Mouse (Mus musculus): ENCODE data around the gene Clic3. TPM values are rescaled to one million over a fixed set of nuclear protein-coding genes. Genes with fewer than 3 reads are reported as not detected.
"Not testable (repeated sequence)": the region's sequence is repeated elsewhere in the genome, so short reads cannot be mapped to it uniquely, and the experiment has no call there.

Gene Clic3
- 1.1 and 2.0 TPM in 2 replicates for polyA plus RNA-seq (2016; fragmentation: Nextera tagmentation; extraction: Ambion mirVana)

DNA sequence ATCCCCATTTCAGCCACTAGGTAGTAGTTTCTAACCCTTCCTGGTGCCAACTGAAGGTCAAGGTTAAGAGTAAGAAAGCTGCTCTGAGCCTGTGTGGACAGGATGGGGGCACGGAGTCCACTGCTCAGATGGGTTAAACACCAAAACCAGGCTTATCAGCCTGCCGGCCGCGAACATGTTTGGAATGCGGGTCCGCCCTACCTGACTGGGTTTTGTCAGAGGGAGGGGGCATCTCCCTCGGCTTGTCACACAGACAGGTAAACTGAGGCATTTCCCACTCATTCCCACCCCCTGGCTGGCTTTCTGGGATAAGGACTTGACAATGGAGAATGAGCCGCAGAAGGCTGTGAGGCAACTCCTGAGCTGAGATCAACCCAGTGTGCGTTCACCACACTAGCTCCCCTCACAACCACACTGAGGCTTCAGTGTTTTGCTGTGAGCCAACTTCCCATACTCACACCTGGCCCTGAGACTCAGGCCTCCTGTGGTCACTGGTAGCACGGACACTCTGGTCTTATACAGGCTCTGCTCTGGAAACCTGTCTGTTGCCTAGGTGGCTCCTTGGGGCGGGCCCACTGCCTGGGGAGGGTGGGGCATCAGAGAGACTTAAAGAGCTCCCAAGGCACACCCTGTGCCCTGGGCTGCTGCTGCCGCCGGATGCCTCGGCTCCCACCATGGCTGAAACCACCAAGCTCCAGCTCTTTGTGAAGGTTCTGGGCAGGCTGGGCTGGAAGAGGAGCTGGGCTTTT, at the start of gene Clic3:
Clic3 (plus strand) TSS at position 634 of the 749 bp plus-strand sequence.
- no peaks in the 10 kb centered on the region for H3K9me3 ChIP-seq
- no peaks in the 10 kb centered on the region; the same call in 1 of the 2 replicates for H3K27me3 ChIP-seq
- no peak for ATAC-seq (ENCODE audit: low FRiP score)
- no peak within 1 kb of the TSS for H3K4me3 ChIP-seq (replicated peaks)
- H3K36me3 ChIP-seq (replicated peaks) = peaks cover 14% of the 10 kb centered on the region
- no peak within 1 kb of the TSS for H3K4me2 ChIP-seq
- no peak within 1 kb of the TSS for H3K27ac ChIP-seq
- H3K4me1 ChIP-seq = peaks cover 16% of the 10 kb centered on the region
- 64% methylated on average over 14 of the region's 14 CpGs for WGBS
- peak within 1 kb of the TSS; percentile 12; the same call in 1 of the 2 replicates for H3K9ac ChIP-seq

- H3K4me1 ChIP-seq = peaks cover 16% of the 10 kb centered on the region
- ATAC-seq (ENCODE audit: low FRiP score) = no peak
- WGBS = 89% methylated on average over 10 of the region's 10 CpGs
- H3K36me3 ChIP-seq (replicated peaks) = peaks cover 30% of the 10 kb centered on the region
- no peak overlapping the region for H3K27ac ChIP-seq
- no peak overlapping the region for H3K9ac ChIP-seq
- no peak overlapping the region for H3K4me3 ChIP-seq (replicated peaks)
- no peaks in the 10 kb centered on the region for H3K27me3 ChIP-seq
- no peak overlapping the region for H3K4me2 ChIP-seq
- no peaks in the 10 kb centered on the region for H3K9me3 ChIP-seq
These were observed 47.7 kb upstream of the Clic3 start for GRCm38 (mm10) chr2:25408908-25409307.

DNA sequence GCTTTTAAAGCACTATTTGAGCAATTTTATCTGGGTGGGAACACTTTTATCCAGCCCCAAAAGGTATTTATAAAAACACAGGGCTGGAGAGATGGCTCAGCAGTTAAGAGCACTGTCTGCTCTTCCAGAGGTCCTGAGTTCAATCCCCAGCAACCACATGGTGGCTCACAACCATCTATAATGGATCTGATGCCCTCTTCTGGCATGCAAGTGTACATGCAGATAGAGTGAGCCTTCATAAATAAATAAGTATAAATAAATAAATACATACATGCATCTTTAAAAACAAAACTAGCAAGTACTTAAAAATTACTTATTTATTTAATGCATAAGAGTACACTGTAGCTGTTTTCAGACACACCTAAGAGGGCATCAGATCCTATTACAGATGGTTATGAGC, 43.2 kb upstream of the Clic3 start:
- H3K9ac ChIP-seq; H3K4me3 ChIP-seq (replicated peaks); H3K4me1 ChIP-seq; H3K4me2 ChIP-seq; ATAC-seq (ENCODE audit: low FRiP score); H3K27ac ChIP-seq; H3K9me3 ChIP-seq; H3K27me3 ChIP-seq: not testable (repeated sequence)
- H3K36me3 ChIP-seq (replicated peaks) = peaks cover 16% of the 10 kb centered on the region

GRCm38 (mm10) chr2:25417426-25417825, 39.2 kb upstream of the Clic3 start:
- Histone ChIP-seq H3K36me3 (replicated peaks) (no peaks in the 10 kb centered on the region), H3K9ac (no peak overlapping the region), H3K27me3 (no peaks in the 10 kb centered on the region), H3K4me3 (replicated peaks) (no peak overlapping the region), H3K4me1 (0 out of 2 replicates have a peak, but pooled peaks cover 3% of the 10 kb centered on the region), H3K9me3 (no peaks in the 10 kb centered on the region), H3K4me2 (no peak overlapping the region), H3K27ac (no peak overlapping the region)
- no peak for ATAC-seq (ENCODE audit: low FRiP score)
- 8% methylated on average over 3 of the region's 3 CpGs for WGBS

DNA sequence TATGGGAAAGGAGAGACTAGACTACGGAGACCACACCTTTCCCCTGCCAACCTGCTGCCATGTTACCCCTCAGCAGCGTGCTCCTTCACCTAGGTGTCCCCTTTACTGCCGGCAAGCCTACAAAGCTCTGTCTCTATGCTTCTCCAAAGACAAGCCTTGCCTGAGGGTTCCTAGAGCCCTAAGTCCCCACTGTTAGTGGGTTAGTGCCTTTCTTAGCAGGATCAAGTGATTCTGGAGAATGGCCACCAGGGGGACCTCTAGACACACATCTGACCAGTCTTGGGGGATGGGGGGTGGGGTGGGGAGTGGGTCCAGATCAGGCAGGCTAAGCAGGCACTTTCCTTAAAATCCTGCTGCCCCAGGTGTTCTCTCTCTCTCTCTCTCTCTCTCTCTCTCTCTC, 34.7 kb upstream of the Clic3 start:
- H3K9ac ChIP-seq = no peak overlapping the region
- H3K9me3 ChIP-seq = no peaks in the 10 kb centered on the region
- 23% methylated on average over 3 of the region's 3 CpGs for WGBS
- H3K27me3 ChIP-seq = peaks cover 43% of the 10 kb centered on the region
- no peaks in the 10 kb centered on the region for H3K36me3 ChIP-seq (replicated peaks)
- H3K4me2 ChIP-seq = no peak overlapping the region
- 0 out of 2 replicates have a peak, but pooled peaks cover 3% of the 10 kb centered on the region for H3K4me1 ChIP-seq
- H3K27ac ChIP-seq = no peak overlapping the region
- no peak overlapping the region for H3K4me3 ChIP-seq (replicated peaks)
- ATAC-seq (ENCODE audit: low FRiP score) = peak; percentile 63; the same call in 1 of the 2 replicates

GRCm38 (mm10) chr2:25422587-25423410, 33.8 kb upstream of the Clic3 start, which contains the start of gene Fut7:
TSS of gene Fut7 (plus strand) at chr2:25423267.
- Histone ChIP-seq H3K4me3 (replicated peaks) (no peak within 1 kb of the TSS), H3K27me3 (peaks cover 43% of the 10 kb centered on the region), H3K27ac (no peak within 1 kb of the TSS), H3K4me1 (no peaks in the 10 kb centered on the region), H3K9me3 (no peaks in the 10 kb centered on the region), H3K9ac (no peak within 1 kb of the TSS), H3K36me3 (replicated peaks) (no peaks in the 10 kb centered on the region), H3K4me2 (no peak within 1 kb of the TSS)
- ATAC-seq (ENCODE audit: low FRiP score) = no peak
- WGBS = 73% methylated on average over 17 of the region's 17 CpGs

DNA sequence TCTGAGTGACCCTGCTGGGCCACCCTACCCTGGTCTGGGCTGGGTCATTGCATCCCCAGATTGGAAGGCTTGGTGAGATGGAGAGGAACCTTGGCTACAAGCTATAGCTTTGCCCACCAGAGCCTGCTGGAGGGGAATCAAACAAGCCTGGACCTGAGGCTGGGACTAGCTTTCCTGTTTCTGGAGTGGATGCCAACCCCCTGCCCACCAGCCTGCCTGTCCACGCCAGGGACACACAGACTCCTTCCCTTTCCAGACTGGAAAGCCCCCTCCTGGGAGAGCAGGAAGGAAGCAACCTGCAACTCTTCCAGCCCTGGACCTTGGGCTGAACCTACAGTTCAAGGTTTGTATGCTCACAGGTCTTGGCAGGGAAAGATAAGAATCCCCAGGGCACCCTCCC, 33.0 kb upstream of the Clic3 start:
- Histone ChIP-seq H3K4me1 (no peaks in the 10 kb centered on the region), H3K4me3 (replicated peaks) (no peak overlapping the region), H3K27ac (no peak overlapping the region), H3K36me3 (replicated peaks) (no peaks in the 10 kb centered on the region), H3K9me3 (no peaks in the 10 kb centered on the region), H3K9ac (no peak overlapping the region), H3K27me3 (peaks cover 43% of the 10 kb centered on the region), H3K4me2 (no peak overlapping the region)
- WGBS = 53% methylated on average over 1 of the region's 1 CpGs
- no peak for ATAC-seq (ENCODE audit: low FRiP score)

GRCm38 (mm10) chr2:25425481-25425880, 31.2 kb upstream of the Clic3 start:
- Histone ChIP-seq H3K9ac (no peak overlapping the region), H3K4me3 (replicated peaks) (no peak overlapping the region), H3K27ac (no peak overlapping the region), H3K27me3 (peaks cover 54% of the 10 kb centered on the region), H3K4me2 (no peak overlapping the region), H3K36me3 (replicated peaks) (no peaks in the 10 kb centered on the region), H3K4me1 (peaks cover 16% of the 10 kb centered on the region), H3K9me3 (no peaks in the 10 kb centered on the region)
- 47% methylated on average over 27 of the region's 27 CpGs for WGBS
- no peak for ATAC-seq (ENCODE audit: low FRiP score)

DNA sequence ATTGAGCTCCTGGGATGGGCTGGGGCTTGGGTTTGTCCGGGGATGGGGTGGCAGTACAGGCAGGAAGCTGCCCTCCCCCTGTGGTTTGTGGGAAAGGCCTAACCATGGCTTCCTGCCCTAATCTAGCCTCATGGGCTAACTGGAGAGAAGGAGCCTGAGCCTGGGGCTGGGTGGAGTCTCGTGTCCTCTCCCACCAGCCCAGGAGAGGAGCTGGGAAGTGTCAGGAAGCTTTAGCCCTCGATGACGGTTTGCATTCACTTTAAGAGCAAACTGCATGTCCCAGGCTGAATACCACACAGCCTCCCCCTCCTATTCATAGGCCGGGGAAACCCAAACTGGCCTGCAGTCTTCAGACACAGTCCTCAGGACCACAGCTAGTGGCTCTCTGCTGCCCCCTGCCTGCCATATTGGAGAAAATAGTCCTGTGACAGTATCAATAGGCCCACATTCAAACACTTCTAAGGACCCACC, 29.9 kb upstream of the Clic3 start:
- H3K9me3 ChIP-seq = no peaks in the 10 kb centered on the region
- no peak overlapping the region; the same call in 1 of the 2 replicates for H3K9ac ChIP-seq
- no peaks in the 10 kb centered on the region for H3K36me3 ChIP-seq (replicated peaks)
- no peak overlapping the region for H3K27ac ChIP-seq
- H3K4me3 ChIP-seq (replicated peaks) = no peak overlapping the region
- 0 out of 2 replicates have a peak, but pooled peaks have one; percentile 4 for ATAC-seq (ENCODE audit: low FRiP score)
- H3K4me1 ChIP-seq = peaks cover 22% of the 10 kb centered on the region
- 31% methylated on average over 5 of the region's 5 CpGs for WGBS
- H3K4me2 ChIP-seq = no peak overlapping the region
- H3K27me3 ChIP-seq = peaks cover 57% of the 10 kb centered on the region

- Histone ChIP-seq H3K9ac (no peak overlapping the region), H3K9me3 (no peaks in the 10 kb centered on the region), H3K27me3 (peaks cover 57% of the 10 kb centered on the region), H3K27ac (no peak overlapping the region), H3K4me3 (replicated peaks) (no peak overlapping the region), H3K36me3 (replicated peaks) (no peaks in the 10 kb centered on the region), H3K4me2 (no peak overlapping the region), H3K4me1 (peaks cover 22% of the 10 kb centered on the region)
- ATAC-seq (ENCODE audit: low FRiP score) = no peak
- WGBS = 96% methylated on average over 5 of the region's 5 CpGs
These were observed 29.4 kb upstream of the Clic3 start for GRCm38 (mm10) chr2:25427256-25427655.

GRCm38 (mm10) chr2:25428442-25429236, 28.0 kb upstream of the Clic3 start, which contains the start of gene Abca2:
TSS of gene Abca2 (plus strand) at chr2:25428703.
- H3K4me1 ChIP-seq = peaks cover 22% of the 10 kb centered on the region
- H3K9me3 ChIP-seq = no peaks in the 10 kb centered on the region
- peak within 1 kb of the TSS; percentile 72 for H3K4me3 ChIP-seq (replicated peaks)
- peak; percentile 91 for ATAC-seq (ENCODE audit: low FRiP score)
- peak within 1 kb of the TSS; percentile 77 for H3K9ac ChIP-seq
- H3K27me3 ChIP-seq = peaks cover 46% of the 10 kb centered on the region
- H3K4me2 ChIP-seq = peak within 1 kb of the TSS; percentile 79
- no peaks in the 10 kb centered on the region; the same call in 1 of the 2 replicates for H3K36me3 ChIP-seq (replicated peaks)
- peak within 1 kb of the TSS; percentile 82 for H3K27ac ChIP-seq
- WGBS = under 1% methylated on average over 88 of the region's 89 CpGs
